Mouse (Mus musculus) stomach, postnatal 0 days (tissue): ENCODE results near the gene Creb1.

ENCODE experiments used
- CTCF ChIP-seq: IDR thresholded peaks from 2 replicates; pipeline ENCODE4 v1.5.1; 2016; ENCODE audit warnings: antibody characterized with exemption, low read depth, mild to moderate bottlenecking, moderate library complexity
- EP300 ChIP-seq: optimal IDR thresholded peaks from 2 replicates; pipeline ENCODE3; 2016; ENCODE audit warnings: antibody characterized with exemption

- no peak for TF ChIP-seq EP300
- no peak for TF ChIP-seq CTCF
Observed at GRCm38 (mm10) chr1:64598926-64599325, 66.5 kb downstream of the Creb1 start.
